Mouse (Mus musculus): Measurements from ENCODE around the gene Rp9. TPM values are rescaled to one million over a fixed set of nuclear protein-coding genes. Genes with fewer than 3 reads are reported as not detected.
"Not testable (repeated sequence)": the region's sequence is repeated elsewhere in the genome, so short reads cannot be mapped to it uniquely, and the experiment has no call there.

Gene Rp9
- polyA plus RNA-seq, 1 experiment from 2014 or later = 30.3 TPM

GRCm38 (mm10) chr9:22457142-22457835, 12.3 kb downstream of the Rp9 start:
- ATAC-seq (ENCODE audit: insufficient read depth) = no peak
- H3K4me2 ChIP-seq = no peak overlapping the region
- no peaks in the 10 kb centered on the region for H3K9me3 ChIP-seq (replicated peaks)
- no peak overlapping the region for H3K9ac ChIP-seq
- no peak overlapping the region for H3K27ac ChIP-seq (replicated peaks)
- WGBS (ENCODE audit: insufficient replicate concordance) = 73% methylated on average over 11 of the region's 11 CpGs
- no peak overlapping the region for H3K4me3 ChIP-seq (replicated peaks)
- peaks cover 22% of the 10 kb centered on the region for H3K4me1 ChIP-seq (replicated peaks)
- H3K27me3 ChIP-seq = no peaks in the 10 kb centered on the region
- peaks cover 72% of the 10 kb centered on the region for H3K36me3 ChIP-seq (replicated peaks)

DNA sequence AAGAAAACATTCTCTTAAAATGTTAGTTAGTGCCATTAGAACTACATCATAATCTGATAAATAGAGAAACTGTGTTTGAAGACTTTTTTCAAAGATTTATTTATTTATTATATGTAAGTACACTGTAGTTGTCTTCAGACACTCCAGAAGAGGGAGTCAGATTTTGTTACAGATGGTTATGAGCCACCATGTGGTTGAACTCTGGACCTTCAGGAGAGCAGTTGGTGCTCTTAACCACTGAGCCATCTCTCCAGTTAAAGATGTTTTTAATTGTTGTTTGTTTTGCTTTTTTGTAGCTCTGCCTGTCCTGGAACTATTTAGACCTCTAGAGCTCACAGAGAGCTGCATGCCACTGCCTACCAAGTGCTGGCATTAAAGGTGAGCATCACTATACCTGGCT, 14.5 kb downstream of the Rp9 start:
- Histone ChIP-seq H3K9me3 (replicated peaks) (no peaks in the 10 kb centered on the region), H3K4me3 (replicated peaks) (no peak overlapping the region), H3K27me3 (no peaks in the 10 kb centered on the region), H3K4me2 (no peak overlapping the region), H3K27ac (replicated peaks) (no peak overlapping the region), H3K9ac (no peak overlapping the region), H3K36me3 (replicated peaks) (peaks cover 83% of the 10 kb centered on the region), H3K4me1 (replicated peaks) (peaks cover 22% of the 10 kb centered on the region)
- ATAC-seq (ENCODE audit: insufficient read depth) = no peak

DNA sequence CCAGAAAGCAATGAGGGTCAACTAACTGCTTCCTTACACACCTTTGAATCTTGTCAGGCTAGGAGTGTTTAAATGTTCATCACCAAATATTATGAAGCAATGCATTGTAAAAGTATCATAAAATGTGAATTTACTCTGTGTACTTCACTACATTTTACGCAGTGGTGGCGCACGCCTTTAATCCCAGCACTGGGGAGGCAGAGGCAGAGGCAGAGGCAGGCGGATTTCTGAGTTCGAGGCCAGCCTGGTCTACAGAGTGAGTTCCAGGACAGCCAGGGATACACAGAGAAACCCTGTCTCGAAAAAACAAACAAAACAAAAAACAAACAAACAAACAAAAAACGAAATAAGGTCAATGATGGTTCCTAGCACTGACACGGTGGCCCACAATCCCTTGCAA, 15.6 kb downstream of the Rp9 start, which contains the start of gene Gm17545:
Gm17545 (plus strand) TSS at position 301 of the 400 bp plus-strand sequence.
- Histone ChIP-seq H3K9ac (0 out of 2 replicates have a peak within 1 kb of the TSS, but pooled peaks have one; percentile 15), H3K27ac (replicated peaks) (peak within 1 kb of the TSS; percentile 66), H3K36me3 (replicated peaks) (peaks cover 93% of the 10 kb centered on the region), H3K4me1 (replicated peaks) (peaks cover 22% of the 10 kb centered on the region), H3K4me2 (peak within 1 kb of the TSS; percentile 11; the same call in 1 of the 2 replicates)
- H3K9me3 ChIP-seq (replicated peaks); H3K4me3 ChIP-seq (replicated peaks); H3K27me3 ChIP-seq; ATAC-seq (ENCODE audit: insufficient read depth): not testable (repeated sequence)
- 71% methylated on average over 8 of the region's 8 CpGs for WGBS (ENCODE audit: insufficient replicate concordance)

GRCm38 (mm10) chr9:22453501-22453924, 16.0 kb downstream of the Rp9 start:
- peak overlapping the region; percentile 66 for H3K27ac ChIP-seq (replicated peaks)
- H3K9ac ChIP-seq = 0 out of 2 replicates have a peak overlapping the region, but pooled peaks have one; percentile 15
- H3K4me1 ChIP-seq (replicated peaks) = peaks cover 22% of the 10 kb centered on the region
- H3K27me3 ChIP-seq = no peaks in the 10 kb centered on the region
- ATAC-seq (ENCODE audit: insufficient read depth) = peak; percentile 91
- 24% methylated on average over 10 of the region's 10 CpGs for WGBS (ENCODE audit: insufficient replicate concordance)
- H3K4me2 ChIP-seq = peak overlapping the region; percentile 11; the same call in 1 of the 2 replicates
- H3K9me3 ChIP-seq (replicated peaks) = no peaks in the 10 kb centered on the region
- no peak overlapping the region for H3K4me3 ChIP-seq (replicated peaks)
- H3K36me3 ChIP-seq (replicated peaks) = peaks cover 94% of the 10 kb centered on the region

DNA sequence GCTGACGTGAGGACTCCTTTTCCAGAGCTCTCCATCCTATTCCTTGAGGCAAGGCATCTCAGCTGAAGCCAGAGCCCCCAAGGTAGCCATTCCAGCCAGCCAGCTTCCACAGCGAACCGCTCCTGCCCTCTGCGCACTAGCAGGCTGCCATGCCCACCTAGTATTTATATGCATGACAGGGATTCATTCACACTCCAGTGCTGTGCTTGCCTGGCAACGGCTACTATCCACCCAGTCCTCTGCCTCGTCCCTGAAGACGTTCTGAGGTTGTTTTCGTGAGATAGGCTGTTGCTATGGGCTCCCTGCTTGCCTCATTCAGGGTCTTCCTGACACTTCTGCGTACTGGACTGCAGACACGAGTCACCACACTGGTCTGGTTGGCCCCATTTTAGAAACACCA, 16.8 kb downstream of the Rp9 start:
- Histone ChIP-seq H3K9me3 (replicated peaks) (no peaks in the 10 kb centered on the region), H3K4me3 (replicated peaks) (no peak overlapping the region), H3K27me3 (no peaks in the 10 kb centered on the region), H3K9ac (no peak overlapping the region), H3K36me3 (replicated peaks) (peaks cover 97% of the 10 kb centered on the region), H3K4me1 (replicated peaks) (peaks cover 22% of the 10 kb centered on the region), H3K4me2 (no peak overlapping the region), H3K27ac (replicated peaks) (peak overlapping the region; percentile 66)
- WGBS (ENCODE audit: insufficient replicate concordance) = 65% methylated on average over 10 of the region's 10 CpGs
- ATAC-seq (ENCODE audit: insufficient read depth) = no peak

GRCm38 (mm10) chr9:22449209-22449608, 20.3 kb downstream of the Rp9 start:
- Histone ChIP-seq H3K27me3 (no peaks in the 10 kb centered on the region), H3K4me2 (no peak overlapping the region), H3K27ac (replicated peaks) (no peak overlapping the region), H3K36me3 (replicated peaks) (peaks cover 74% of the 10 kb centered on the region), H3K9ac (no peak overlapping the region), H3K4me1 (replicated peaks) (peaks cover 27% of the 10 kb centered on the region), H3K9me3 (replicated peaks) (no peaks in the 10 kb centered on the region), H3K4me3 (replicated peaks) (no peak overlapping the region)
- WGBS (ENCODE audit: insufficient replicate concordance) = 73% methylated on average over 6 of the region's 6 CpGs
- no peak for ATAC-seq (ENCODE audit: insufficient read depth)

DNA sequence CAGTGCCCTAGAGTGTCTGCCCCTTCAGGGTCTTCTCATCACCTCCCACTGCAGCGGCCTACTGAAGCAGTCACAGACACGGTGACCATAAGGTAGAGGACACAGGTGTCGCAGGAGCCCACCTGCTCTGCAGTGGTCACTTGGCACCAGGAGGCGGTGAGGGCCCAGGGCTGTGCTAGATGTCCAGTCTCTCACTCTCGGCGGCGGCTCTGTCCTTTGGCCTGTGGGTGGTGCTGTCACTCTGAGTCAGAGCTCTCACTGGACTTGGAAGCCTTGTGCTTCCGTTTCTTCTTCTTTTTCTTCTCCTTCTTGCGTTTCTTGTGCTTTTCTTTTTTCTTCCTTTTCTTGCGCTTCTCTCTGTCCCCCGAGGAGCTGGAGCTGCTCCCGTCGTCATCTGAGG, 21.1 kb downstream of the Rp9 start:
- no peaks in the 10 kb centered on the region for H3K9me3 ChIP-seq (replicated peaks)
- WGBS (ENCODE audit: insufficient replicate concordance) = 81% methylated on average over 13 of the region's 13 CpGs
- H3K4me3 ChIP-seq (replicated peaks) = no peak overlapping the region
- no peak for ATAC-seq (ENCODE audit: insufficient read depth)
- no peaks in the 10 kb centered on the region for H3K27me3 ChIP-seq
- H3K36me3 ChIP-seq (replicated peaks) = peaks cover 67% of the 10 kb centered on the region
- H3K27ac ChIP-seq (replicated peaks) = no peak overlapping the region
- H3K9ac ChIP-seq = no peak overlapping the region
- H3K4me1 ChIP-seq (replicated peaks) = peaks cover 20% of the 10 kb centered on the region
- no peak overlapping the region for H3K4me2 ChIP-seq

DNA sequence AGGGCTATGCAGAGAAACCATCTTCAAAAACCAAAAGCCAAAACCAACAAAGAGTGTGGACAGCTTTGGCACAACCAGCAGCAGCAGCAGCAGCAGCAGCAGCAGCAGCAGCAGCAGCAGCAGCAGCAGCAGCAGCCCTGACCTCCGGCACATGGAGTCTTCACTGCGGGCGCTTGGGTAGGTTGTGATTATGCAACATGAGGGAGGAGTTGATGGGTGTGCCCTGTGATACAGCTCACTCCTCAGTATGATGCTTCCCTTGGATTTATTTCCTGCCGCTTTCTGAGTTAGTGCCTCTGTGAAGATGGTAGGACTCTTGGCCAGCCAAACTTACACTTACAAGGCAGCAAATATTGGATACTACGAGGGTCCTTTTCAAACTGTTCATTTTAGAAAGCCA, 22.3 kb downstream of the Rp9 start:
- no peak overlapping the region for H3K4me3 ChIP-seq (replicated peaks)
- no peak overlapping the region for H3K9ac ChIP-seq
- peaks cover 55% of the 10 kb centered on the region for H3K36me3 ChIP-seq (replicated peaks)
- 0 out of 2 replicates have a peak, but pooled peaks have one; percentile 30 for ATAC-seq (ENCODE audit: insufficient read depth)
- WGBS (ENCODE audit: insufficient replicate concordance) = 41% methylated on average over 5 of the region's 5 CpGs
- H3K4me1 ChIP-seq (replicated peaks) = peaks cover 9% of the 10 kb centered on the region; the same call in 1 of the 2 replicates
- H3K4me2 ChIP-seq = no peak overlapping the region
- no peak overlapping the region for H3K27ac ChIP-seq (replicated peaks)
- H3K9me3 ChIP-seq (replicated peaks) = no peaks in the 10 kb centered on the region
- H3K27me3 ChIP-seq = no peaks in the 10 kb centered on the region

GRCm38 (mm10) chr9:22445123-22445522, 24.4 kb downstream of the Rp9 start:
- no peak overlapping the region for H3K9ac ChIP-seq
- ATAC-seq (ENCODE audit: insufficient read depth) = no peak
- peaks cover 9% of the 10 kb centered on the region; the same call in 1 of the 2 replicates for H3K4me1 ChIP-seq (replicated peaks)
- no peak overlapping the region for H3K4me2 ChIP-seq
- no peak overlapping the region for H3K27ac ChIP-seq (replicated peaks)
- 63% methylated on average over 1 of the region's 1 CpGs for WGBS (ENCODE audit: insufficient replicate concordance)
- H3K9me3 ChIP-seq (replicated peaks) = no peaks in the 10 kb centered on the region
- no peaks in the 10 kb centered on the region for H3K27me3 ChIP-seq
- peaks cover 35% of the 10 kb centered on the region for H3K36me3 ChIP-seq (replicated peaks)
- no peak overlapping the region for H3K4me3 ChIP-seq (replicated peaks)

GRCm38 (mm10) chr9:22443157-22443556, 26.4 kb downstream of the Rp9 start:
- Histone ChIP-seq H3K4me3 (replicated peaks) (no peak overlapping the region), H3K9me3 (replicated peaks) (no peaks in the 10 kb centered on the region), H3K27me3 (no peaks in the 10 kb centered on the region), H3K4me2 (no peak overlapping the region), H3K27ac (replicated peaks) (0 out of 2 replicates have a peak overlapping the region, but pooled peaks have one; percentile 19), H3K36me3 (replicated peaks) (peaks cover 15% of the 10 kb centered on the region), H3K9ac (no peak overlapping the region), H3K4me1 (replicated peaks) (peaks cover 9% of the 10 kb centered on the region; the same call in 1 of the 2 replicates)
- no peak for ATAC-seq (ENCODE audit: insufficient read depth)
- 71% methylated on average over 10 of the region's 10 CpGs for WGBS (ENCODE audit: insufficient replicate concordance)

DNA sequence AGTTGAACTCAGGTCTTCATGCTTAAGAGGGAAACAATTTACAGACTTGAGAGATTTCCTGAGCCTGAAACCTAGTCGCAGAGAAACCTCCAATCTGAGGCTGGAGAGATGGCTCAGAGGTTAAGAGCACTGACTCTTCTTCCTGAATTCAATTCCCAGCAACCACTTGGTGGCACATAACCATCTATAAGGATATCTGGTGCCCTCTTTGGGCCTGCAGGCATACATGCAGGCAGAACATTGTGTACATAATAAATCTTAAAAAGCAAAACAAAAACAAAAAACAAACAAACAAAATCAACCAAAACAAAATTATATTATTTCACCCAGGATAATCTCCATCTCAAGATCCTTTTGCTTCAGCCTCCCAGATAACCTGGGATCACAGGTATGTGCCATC, 30.7 kb downstream of the Rp9 start:
- whole genome bisulfite sequencing (ENCODE audit: insufficient replicate concordance) = 56% methylated on average over 1 of the region's 1 CpGs
- Histone ChIP-seq H3K9ac (no peak overlapping the region), H3K27me3 (no peaks in the 10 kb centered on the region), H3K4me1 (replicated peaks) (no peaks in the 10 kb centered on the region), H3K4me3 (replicated peaks) (no peak overlapping the region), H3K4me2 (no peak overlapping the region), H3K27ac (replicated peaks) (no peak overlapping the region), H3K9me3 (replicated peaks) (no peaks in the 10 kb centered on the region), H3K36me3 (replicated peaks) (no peaks in the 10 kb centered on the region)
- ATAC-seq (ENCODE audit: insufficient read depth) = no peak
